Mouse (Mus musculus) kidney, adult 2 months (tissue): ENCODE measurements around the gene Slc12a5.

Experiments used
- CTCF ChIP-seq: fragments of 200-500 bp; conservative IDR thresholded peaks from 2 replicates; pipeline ENCODE4 v1.5.1; 2011; ENCODE audit warnings: low read depth, mild to moderate bottlenecking, control low read depth, low read length, moderate library complexity, mixed read lengths; ENCODE audit not compliant: insufficient read depth, insufficient read length
- POLR2A ChIP-seq: fragments of 200-500 bp; IDR thresholded peaks from one replicate; pipeline ENCODE4 v1.6.1; 2011; ENCODE audit warnings: low read depth, low read length, control low read depth

DNA sequence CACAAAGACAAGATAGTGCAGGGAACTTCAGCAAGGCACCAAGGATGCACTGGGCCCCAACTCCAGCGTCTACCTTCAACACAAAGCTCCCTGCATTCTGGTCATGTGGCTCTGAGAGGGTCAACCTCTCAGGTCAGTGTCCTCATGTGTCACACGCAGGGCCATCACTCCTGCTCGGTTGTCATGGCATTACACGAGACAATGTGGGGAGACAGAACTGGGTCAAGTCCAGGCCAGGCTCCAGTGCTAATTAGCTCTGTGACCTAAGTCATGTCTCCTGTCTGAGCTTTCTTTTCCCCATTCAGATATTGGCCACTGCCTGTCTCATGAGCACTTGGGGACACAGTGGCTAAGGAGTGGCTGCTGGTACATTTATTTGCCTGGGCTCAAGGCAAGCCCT lies 37.3 kb upstream of the Slc12a5 start:
- no peak for TF ChIP-seq POLR2A
- TF ChIP-seq CTCF, result no peak
